Mouse (Mus musculus): Measurements from ENCODE around the gene Tmod2. TPM values are rescaled to one million over a fixed set of nuclear protein-coding genes. Genes with fewer than 3 reads are reported as not detected.
"Not testable (repeated sequence)": the region's sequence is repeated elsewhere in the genome, so short reads cannot be mapped to it uniquely, and the experiment has no call there.

Gene Tmod2
- 16.0 and 17.1 TPM in 2 replicates for polyA plus RNA-seq (2015; fragmentation: Nextera tagmentation; extraction: Ambion mirVana)

DNA sequence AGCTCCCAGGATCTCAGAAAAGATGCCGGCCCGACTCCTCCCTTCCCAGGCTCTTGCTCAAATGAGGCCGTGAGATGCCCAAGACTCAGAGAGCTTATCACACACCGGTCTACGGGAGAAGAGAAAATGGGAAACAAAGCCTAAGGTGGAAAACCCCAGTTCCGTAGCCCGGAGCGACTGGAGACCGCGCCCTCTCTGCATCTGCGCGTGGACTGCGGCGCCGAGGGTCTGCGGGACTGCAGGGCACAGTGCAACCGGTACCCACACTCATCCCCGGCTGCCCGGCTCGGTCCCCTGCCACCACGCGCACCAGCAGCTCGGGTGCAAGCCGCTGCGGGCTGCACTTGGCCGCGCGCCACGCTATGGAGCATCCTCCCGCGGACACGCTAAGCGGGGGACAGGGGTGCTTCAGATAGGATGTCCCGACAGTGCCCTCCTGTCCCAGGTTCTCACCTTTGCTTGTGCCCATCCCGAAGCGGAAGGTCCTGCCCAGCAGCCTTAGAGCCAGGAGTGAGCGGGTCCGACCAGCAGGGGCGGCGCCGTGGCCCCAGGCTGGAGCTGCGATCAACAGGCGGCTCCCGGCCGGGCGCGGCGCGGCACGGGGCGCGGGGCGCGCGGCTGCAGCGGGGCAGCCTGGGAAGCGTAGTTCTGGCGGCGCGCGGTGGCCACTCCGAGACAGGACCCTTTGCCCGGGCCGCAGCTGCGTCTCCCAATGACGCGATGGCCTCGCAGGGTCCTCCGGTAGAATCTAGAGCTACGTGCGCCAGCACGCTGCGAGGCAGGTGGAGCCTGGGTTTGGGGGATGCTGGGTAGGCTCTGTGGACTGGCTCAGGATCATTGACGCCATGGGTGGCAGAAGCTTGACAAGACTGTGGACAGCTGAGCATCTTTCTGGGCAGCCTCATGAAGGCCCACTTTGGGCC is at the start of gene Tmod2:
Tmod2 (minus strand) TSS at position 755 of the 923 bp plus-strand sequence.
- Histone ChIP-seq H3K27ac (ENCODE audit: low read length) (0 out of 2 replicates have a peak within 1 kb of the TSS, but pooled peaks have one; percentile 14), H3K4me2 (ENCODE audit: low read depth, low read length) (peak within 1 kb of the TSS; percentile 85), H3K4me1 (ENCODE audit: control insufficient read depth, insufficient read depth, low read length) (peaks cover 3% of the 10 kb centered on the region; the same call in 1 of the 2 replicates), H3K9ac (ENCODE audit: low read length) (peak within 1 kb of the TSS; percentile 66), H3K4me3 (replicated peaks; ENCODE audit: low read length) (peak within 1 kb of the TSS; percentile 72), H3K27me3 (ENCODE audit: control insufficient read depth, insufficient read depth, low read length) (peaks cover 4% of the 10 kb centered on the region; the same call in 1 of the 2 replicates), H3K36me3 (ENCODE audit: control insufficient read depth, insufficient read depth, low read length) (no peaks in the 10 kb centered on the region), H3K9me3 (replicated peaks; ENCODE audit: control insufficient read depth, low read length) (no peaks in the 10 kb centered on the region)
- under 1% methylated on average over 74 of the region's 74 CpGs for WGBS
- peak; percentile 87 for ATAC-seq (ENCODE audit: insufficient read depth, low FRiP score)

DNA sequence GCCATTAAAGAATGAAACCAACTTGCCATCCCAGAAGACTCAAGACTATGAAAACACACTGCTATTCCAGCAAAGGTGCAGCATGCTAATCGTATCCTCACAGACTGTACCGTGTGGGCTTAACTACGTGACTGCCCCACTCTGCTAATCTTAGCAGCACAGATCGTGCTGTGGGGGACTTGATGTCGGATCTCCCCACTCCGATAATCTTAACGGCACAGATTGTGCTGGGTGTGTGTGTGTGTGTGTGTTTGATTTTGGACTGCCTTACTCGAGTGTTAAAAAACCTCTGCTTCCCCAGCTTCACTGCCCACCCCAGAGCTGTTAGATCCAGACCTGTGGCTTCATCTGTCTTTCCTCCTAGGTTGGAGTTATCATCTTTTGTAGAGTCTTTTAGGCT is 49.8 kb upstream of the Tmod2 start:
- Histone ChIP-seq H3K4me1 (ENCODE audit: control insufficient read depth, insufficient read depth, low read length) (no peaks in the 10 kb centered on the region), H3K9ac (ENCODE audit: low read length) (no peak overlapping the region), H3K9me3 (replicated peaks; ENCODE audit: control insufficient read depth, low read length) (no peaks in the 10 kb centered on the region), H3K27me3 (ENCODE audit: control insufficient read depth, insufficient read depth, low read length) (no peaks in the 10 kb centered on the region), H3K36me3 (ENCODE audit: control insufficient read depth, insufficient read depth, low read length) (no peaks in the 10 kb centered on the region), H3K27ac (ENCODE audit: low read length) (no peak overlapping the region), H3K4me3 (replicated peaks; ENCODE audit: low read length) (no peak overlapping the region), H3K4me2 (ENCODE audit: low read depth, low read length) (no peak overlapping the region)
- 88% methylated on average over 8 of the region's 8 CpGs for WGBS
- no peak for ATAC-seq (ENCODE audit: insufficient read depth, low FRiP score)

DNA sequence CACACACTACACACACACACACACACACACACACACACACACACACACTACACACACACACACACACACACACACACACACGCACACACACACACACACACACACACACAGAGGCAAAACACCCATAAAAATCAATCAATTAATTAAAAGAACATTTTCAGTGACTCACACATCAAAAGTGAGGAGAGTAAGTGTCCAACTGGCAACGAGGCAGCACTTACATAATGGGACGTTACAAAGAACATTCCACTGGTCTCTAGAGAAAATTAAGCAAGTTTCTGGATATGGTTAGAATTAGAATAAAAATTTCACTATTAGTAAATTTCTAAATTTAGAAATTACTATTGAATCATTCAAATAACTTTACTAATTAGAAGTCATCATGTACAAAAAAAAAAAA is 45.3 kb upstream of the Tmod2 start:
- not testable (repeated sequence) for H3K4me2 ChIP-seq (ENCODE audit: low read depth, low read length); H3K27ac ChIP-seq (ENCODE audit: low read length); H3K4me1 ChIP-seq (ENCODE audit: control insufficient read depth, insufficient read depth, low read length); ATAC-seq (ENCODE audit: insufficient read depth, low FRiP score); H3K27me3 ChIP-seq (ENCODE audit: control insufficient read depth, insufficient read depth, low read length); H3K9me3 ChIP-seq (replicated peaks; ENCODE audit: control insufficient read depth, low read length); H3K9ac ChIP-seq (ENCODE audit: low read length); H3K36me3 ChIP-seq (ENCODE audit: control insufficient read depth, insufficient read depth, low read length); H3K4me3 ChIP-seq (replicated peaks; ENCODE audit: low read length)
- 76% methylated on average over 3 of the region's 3 CpGs for WGBS

DNA sequence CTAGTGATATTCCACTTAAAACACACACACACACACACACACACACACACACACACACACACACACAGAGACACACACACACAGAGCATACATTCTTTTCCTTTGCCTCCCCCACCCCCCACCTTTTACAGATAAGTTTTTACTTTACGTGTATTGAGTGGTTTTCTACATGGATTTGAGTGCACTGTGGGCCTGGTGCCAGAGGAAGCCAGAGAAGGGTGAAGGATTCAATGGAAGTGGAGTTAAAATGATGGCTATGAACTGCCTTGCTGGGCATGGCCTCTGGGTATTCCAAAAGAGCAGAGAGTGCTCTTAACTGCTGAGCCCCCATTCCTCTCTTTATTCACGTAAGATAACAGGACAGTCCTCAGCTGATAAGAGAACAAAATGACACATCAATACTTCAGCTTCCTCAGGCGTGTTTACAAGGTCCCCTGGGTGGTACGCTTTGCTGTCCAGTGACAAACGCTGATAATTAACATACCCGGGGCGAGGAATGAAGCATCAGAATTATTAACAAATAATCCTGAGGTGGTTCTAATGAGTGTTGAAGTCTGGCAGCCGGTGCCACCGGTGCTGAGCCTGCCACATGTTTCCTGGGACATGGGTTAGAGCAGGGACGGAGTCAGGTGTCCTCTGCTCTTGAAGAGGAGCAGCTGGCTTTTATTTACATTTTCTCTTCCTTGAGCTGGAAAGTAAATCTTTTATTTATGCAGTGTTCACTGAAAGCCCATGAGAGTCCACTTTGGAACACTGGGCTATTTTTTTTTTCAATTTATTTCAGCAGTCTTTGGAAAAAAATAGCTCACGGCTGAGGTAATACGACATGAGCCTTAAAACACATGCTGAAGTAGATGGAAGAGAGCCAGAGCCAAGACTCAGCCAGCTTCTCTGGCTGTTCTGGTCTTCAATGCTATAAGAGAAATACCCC is 43.1 kb upstream of the Tmod2 start:
- no peaks in the 10 kb centered on the region for H3K36me3 ChIP-seq (ENCODE audit: control insufficient read depth, insufficient read depth, low read length)
- H3K4me1 ChIP-seq (ENCODE audit: control insufficient read depth, insufficient read depth, low read length): peaks cover 4% of the 10 kb centered on the region; the same call in 1 of the 2 replicates
- H3K4me3 ChIP-seq (replicated peaks; ENCODE audit: low read length): no peak overlapping the region
- H3K4me2 ChIP-seq (ENCODE audit: low read depth, low read length): no peak overlapping the region
- no peaks in the 10 kb centered on the region for H3K27me3 ChIP-seq (ENCODE audit: control insufficient read depth, insufficient read depth, low read length)
- 20% methylated on average over 12 of the region's 12 CpGs for WGBS
- peak overlapping the region; percentile 26; the same call in 1 of the 2 replicates for H3K27ac ChIP-seq (ENCODE audit: low read length)
- peak; percentile 47; the same call in 1 of the 2 replicates for ATAC-seq (ENCODE audit: insufficient read depth, low FRiP score)
- no peak overlapping the region for H3K9ac ChIP-seq (ENCODE audit: low read length)
- H3K9me3 ChIP-seq (replicated peaks; ENCODE audit: control insufficient read depth, low read length): no peaks in the 10 kb centered on the region

- no peak overlapping the region for H3K27ac ChIP-seq (ENCODE audit: low read length)
- H3K4me2 ChIP-seq (ENCODE audit: low read depth, low read length): no peak overlapping the region
- H3K9ac ChIP-seq (ENCODE audit: low read length): no peak overlapping the region
- H3K36me3 ChIP-seq (ENCODE audit: control insufficient read depth, insufficient read depth, low read length): no peaks in the 10 kb centered on the region
- no peaks in the 10 kb centered on the region for H3K27me3 ChIP-seq (ENCODE audit: control insufficient read depth, insufficient read depth, low read length)
- no peaks in the 10 kb centered on the region for H3K4me1 ChIP-seq (ENCODE audit: control insufficient read depth, insufficient read depth, low read length)
- no peak overlapping the region for H3K4me3 ChIP-seq (replicated peaks; ENCODE audit: low read length)
- WGBS: 26% methylated on average over 3 of the region's 3 CpGs
- ATAC-seq (ENCODE audit: insufficient read depth, low FRiP score): no peak
- no peaks in the 10 kb centered on the region for H3K9me3 ChIP-seq (replicated peaks; ENCODE audit: control insufficient read depth, low read length)
Measured at GRCm38 (mm10) chr9:75645405-75645804, 34.3 kb upstream of the Tmod2 start.

DNA sequence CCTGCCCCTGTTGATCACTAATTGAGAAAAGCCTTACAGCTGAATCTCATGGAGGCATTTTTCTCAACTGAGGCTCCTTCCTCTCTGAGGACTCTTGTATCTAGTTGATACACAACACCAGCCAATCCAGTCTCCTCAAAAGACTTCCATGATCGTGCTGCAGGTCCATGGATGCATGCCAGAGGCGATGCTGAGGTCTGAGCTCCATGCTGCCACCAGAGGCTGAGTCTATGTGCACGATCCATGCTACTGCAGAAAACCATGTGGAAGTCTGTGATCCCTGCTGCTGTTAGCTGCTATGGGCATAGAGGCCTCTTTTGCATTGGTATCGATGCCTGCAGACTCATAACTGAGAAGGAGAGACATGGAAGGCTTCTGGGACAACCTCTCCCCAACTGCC is 23.1 kb upstream of the Tmod2 start:
- ATAC-seq (ENCODE audit: insufficient read depth, low FRiP score): no peak
- WGBS: 89% methylated on average over 4 of the region's 4 CpGs
- Histone ChIP-seq H3K4me3 (replicated peaks; ENCODE audit: low read length) (no peak overlapping the region), H3K9ac (ENCODE audit: low read length) (no peak overlapping the region), H3K4me1 (ENCODE audit: control insufficient read depth, insufficient read depth, low read length) (peaks cover 20% of the 10 kb centered on the region), H3K9me3 (replicated peaks; ENCODE audit: control insufficient read depth, low read length) (no peaks in the 10 kb centered on the region), H3K36me3 (ENCODE audit: control insufficient read depth, insufficient read depth, low read length) (0 out of 2 replicates have a peak, but pooled peaks cover 2% of the 10 kb centered on the region), H3K27ac (ENCODE audit: low read length) (no peak overlapping the region), H3K27me3 (ENCODE audit: control insufficient read depth, insufficient read depth, low read length) (no peaks in the 10 kb centered on the region), H3K4me2 (ENCODE audit: low read depth, low read length) (no peak overlapping the region)

GRCm38 (mm10) chr9:75633603-75634002 is 22.5 kb upstream of the Tmod2 start:
- H3K9me3 ChIP-seq (replicated peaks; ENCODE audit: control insufficient read depth, low read length): no peaks in the 10 kb centered on the region
- WGBS: 86% methylated on average over 8 of the region's 8 CpGs
- H3K27me3 ChIP-seq (ENCODE audit: control insufficient read depth, insufficient read depth, low read length): no peaks in the 10 kb centered on the region
- ATAC-seq (ENCODE audit: insufficient read depth, low FRiP score): no peak
- H3K27ac ChIP-seq (ENCODE audit: low read length): no peak overlapping the region
- no peak overlapping the region for H3K4me3 ChIP-seq (replicated peaks; ENCODE audit: low read length)
- no peak overlapping the region for H3K9ac ChIP-seq (ENCODE audit: low read length)
- no peak overlapping the region for H3K4me2 ChIP-seq (ENCODE audit: low read depth, low read length)
- H3K4me1 ChIP-seq (ENCODE audit: control insufficient read depth, insufficient read depth, low read length): peaks cover 20% of the 10 kb centered on the region
- 0 out of 2 replicates have a peak, but pooled peaks cover 2% of the 10 kb centered on the region for H3K36me3 ChIP-seq (ENCODE audit: control insufficient read depth, insufficient read depth, low read length)

- WGBS: 39% methylated on average over 1 of the region's 1 CpGs
- H3K9ac ChIP-seq (ENCODE audit: low read length): no peak overlapping the region
- H3K9me3 ChIP-seq (replicated peaks; ENCODE audit: control insufficient read depth, low read length): no peaks in the 10 kb centered on the region
- peaks cover 20% of the 10 kb centered on the region for H3K4me1 ChIP-seq (ENCODE audit: control insufficient read depth, insufficient read depth, low read length)
- H3K27ac ChIP-seq (ENCODE audit: low read length): no peak overlapping the region
- H3K27me3 ChIP-seq (ENCODE audit: control insufficient read depth, insufficient read depth, low read length): no peaks in the 10 kb centered on the region
- no peak for ATAC-seq (ENCODE audit: insufficient read depth, low FRiP score)
- 0 out of 2 replicates have a peak, but pooled peaks cover 2% of the 10 kb centered on the region for H3K36me3 ChIP-seq (ENCODE audit: control insufficient read depth, insufficient read depth, low read length)
- no peak overlapping the region for H3K4me2 ChIP-seq (ENCODE audit: low read depth, low read length)
- H3K4me3 ChIP-seq (replicated peaks; ENCODE audit: low read length): no peak overlapping the region
Measured at GRCm38 (mm10) chr9:75632902-75633301, 21.8 kb upstream of the Tmod2 start.

All from stomach, embryonic 16.5 days (tissue).